Mouse (Mus musculus) stomach, postnatal 0 days (tissue): ENCODE results near the gene Tmem132d.

Experiments
- CTCF ChIP-seq: IDR thresholded peaks from 2 replicates; pipeline ENCODE4 v1.5.1; 2016; ENCODE audit warnings: antibody characterized with exemption, low read depth, mild to moderate bottlenecking, moderate library complexity
- EP300 ChIP-seq: optimal IDR thresholded peaks from 2 replicates; pipeline ENCODE3; 2016; ENCODE audit warnings: antibody characterized with exemption

DNA sequence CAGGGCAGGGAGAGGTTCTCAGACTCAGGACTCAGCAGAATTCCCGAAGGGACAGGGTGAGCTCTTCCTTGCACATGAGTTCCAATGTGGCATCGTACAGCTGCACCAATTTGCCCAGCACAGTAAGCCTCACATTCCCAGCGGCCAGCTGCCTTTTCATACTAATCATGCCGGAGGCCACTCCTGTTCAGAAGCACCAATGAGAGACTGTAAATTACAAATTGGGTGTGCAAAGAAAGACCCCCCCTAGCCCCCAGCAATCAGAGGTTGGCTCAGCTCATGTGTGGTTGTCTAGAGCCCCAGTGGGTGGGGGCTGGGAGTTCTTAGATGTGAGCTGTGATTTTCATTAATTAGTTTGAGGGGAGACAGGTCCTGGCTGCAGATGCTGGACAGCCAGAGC is 677.3 kb downstream of the Tmem132d start:
- TF ChIP-seq EP300: no peak
- no peak for TF ChIP-seq CTCF
